Mouse (Mus musculus) hindlimb bud, embryonic 11.5 days (tissue): ENCODE measurements around the gene Olfr1184.
"Not testable (repeated sequence)": the region's sequence is repeated elsewhere in the genome, so short reads cannot be mapped to it uniquely, and the experiment has no call there.

Source experiments
- DNase-seq: peaks from one replicate; pipeline ENCODE4 v3.0.0-alpha.2; 2012; ENCODE audit warnings: low read depth, low spot score; ENCODE audit errors: extremely low spot score

The Olfr1184 gene

DNA sequence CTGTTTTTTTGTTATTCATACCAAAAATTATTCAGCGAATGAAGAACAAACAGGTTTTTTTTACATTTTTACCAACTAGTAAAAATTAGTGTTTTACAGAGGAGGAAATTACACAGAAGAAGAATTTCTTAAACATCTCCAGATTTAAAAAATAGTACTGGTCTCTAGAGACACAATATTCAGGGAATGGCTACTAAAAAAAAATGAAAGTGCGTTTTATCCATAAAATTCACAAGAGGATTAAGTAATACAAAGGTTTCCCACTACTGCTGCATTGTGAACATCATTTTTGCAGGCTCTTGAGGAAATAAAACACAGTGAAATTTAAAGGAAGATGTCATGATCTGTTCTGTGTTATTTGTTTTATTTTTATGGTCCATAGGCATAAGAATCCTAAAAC is at the start of gene Olfr1184:
Olfr1184 (plus strand) TSS at position 301 of the 400 bp plus-strand sequence.
- no peak for DNase-seq

DNA sequence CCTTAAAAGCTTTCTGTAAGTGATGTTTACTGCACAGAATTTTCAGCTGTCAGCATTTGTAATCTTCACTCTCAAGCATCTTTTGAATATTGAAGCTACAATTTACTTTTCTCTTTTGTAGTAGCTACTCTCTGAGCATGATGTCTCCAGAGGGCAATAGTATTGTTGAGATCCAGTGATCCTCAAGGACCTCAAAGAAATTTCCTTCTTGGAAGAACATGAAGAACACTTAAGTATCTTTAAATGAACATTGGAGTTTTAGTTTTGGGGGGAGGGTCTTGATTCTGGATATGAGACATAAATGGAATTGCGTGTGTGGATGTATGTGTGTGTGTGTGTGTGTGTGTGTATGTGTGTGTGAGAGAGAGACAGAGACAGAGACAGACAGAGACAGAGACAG is 34.4 kb upstream of the Olfr1184 start, which contains the start of gene Gm13757:
Gm13757 (minus strand) TSS at position 101 of the 400 bp plus-strand sequence.
- DNase-seq = no peak

DNA sequence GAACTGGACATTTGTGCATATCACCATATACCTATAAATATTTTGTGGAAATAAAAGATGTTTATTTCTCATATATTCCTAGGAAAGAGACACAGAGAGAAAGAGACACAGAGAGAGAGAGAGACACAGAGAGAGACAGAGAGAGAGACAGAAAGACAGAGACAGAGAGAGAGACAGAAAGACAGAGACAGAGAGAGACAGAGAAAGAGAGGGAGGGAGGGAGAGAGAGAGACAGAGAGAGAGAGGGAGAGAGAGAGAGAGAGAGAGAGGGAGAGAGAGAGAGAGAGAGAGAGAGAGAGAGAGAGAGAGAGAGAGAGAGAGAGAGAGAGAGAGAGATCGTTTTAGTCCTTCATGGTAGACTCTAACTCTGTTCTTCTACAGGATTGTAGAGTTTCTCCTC is 28.8 kb upstream of the Olfr1184 start, which contains the start of gene Olfr1183:
Olfr1183 (plus strand) TSS at position 301 of the 400 bp plus-strand sequence.
- not testable (repeated sequence) for DNase-seq

DNA sequence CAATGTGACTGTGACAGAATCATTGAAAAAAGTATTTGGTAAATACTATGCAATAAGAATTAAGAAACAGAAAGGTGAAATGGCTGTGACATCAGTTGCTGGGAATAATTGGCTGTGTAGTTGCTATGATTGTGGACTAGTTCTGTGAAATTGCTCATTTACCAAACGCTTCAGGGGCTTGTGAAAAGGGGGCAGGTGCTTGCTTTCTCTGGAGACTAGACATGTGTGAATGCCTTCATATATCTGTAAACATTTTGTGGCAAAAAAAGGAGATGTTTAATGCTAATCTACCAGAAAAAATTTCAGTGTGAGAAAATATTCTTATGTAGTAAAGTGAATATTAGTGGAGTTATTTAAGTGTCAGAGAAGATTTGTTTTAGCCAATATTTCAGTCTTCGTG is 9.6 kb downstream of the Olfr1184 start, which contains the start of gene Olfr1185-ps1:
Olfr1185-ps1 (plus strand) TSS at position 301 of the 400 bp plus-strand sequence.
- DNase-seq = no peak

DNA sequence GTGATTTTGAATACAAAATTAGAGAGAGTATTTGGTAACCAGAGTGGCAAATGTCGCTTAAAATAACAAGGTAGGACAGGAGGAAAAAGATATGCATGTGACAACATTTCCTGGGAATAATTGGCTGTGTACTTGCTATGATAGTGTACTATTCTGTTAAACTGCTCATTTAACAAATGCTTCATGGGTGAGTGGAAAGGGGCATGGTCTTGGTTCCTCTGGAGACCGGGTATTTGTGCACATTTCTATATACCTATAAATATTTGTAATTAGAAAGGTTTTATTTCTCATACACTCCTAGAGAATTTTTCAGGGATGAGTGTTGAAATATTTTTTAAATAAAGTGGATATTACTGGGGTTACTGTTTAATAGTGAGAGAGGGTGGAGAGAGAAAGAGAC is 34.9 kb downstream of the Olfr1184 start, which contains the start of gene Olfr1186:
Olfr1186 (plus strand) TSS at position 301 of the 400 bp plus-strand sequence.
- no peak for DNase-seq

DNA sequence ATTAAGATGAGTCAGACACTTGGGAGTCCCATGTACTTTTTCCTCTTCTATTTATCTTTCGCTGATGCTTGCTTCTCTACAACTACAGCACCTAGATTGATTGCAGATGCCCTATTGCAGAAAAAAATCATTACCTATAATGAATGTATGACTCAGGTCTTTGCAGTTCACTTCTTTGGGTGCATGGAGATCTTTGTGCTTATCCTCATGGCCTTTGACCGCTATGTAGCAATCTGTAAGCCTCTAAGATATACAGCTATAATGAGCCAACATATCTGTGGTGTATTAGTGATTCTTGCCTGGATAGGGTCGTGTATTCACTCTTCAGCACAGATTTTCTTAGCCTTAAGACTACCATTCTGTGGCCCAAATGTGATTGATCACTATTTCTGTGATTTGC is 42.3 kb downstream of the Olfr1184 start:
- no peak for DNase-seq
